ENCODE assay signal across 1 mouse cellular context in the genomic region with DNA sequence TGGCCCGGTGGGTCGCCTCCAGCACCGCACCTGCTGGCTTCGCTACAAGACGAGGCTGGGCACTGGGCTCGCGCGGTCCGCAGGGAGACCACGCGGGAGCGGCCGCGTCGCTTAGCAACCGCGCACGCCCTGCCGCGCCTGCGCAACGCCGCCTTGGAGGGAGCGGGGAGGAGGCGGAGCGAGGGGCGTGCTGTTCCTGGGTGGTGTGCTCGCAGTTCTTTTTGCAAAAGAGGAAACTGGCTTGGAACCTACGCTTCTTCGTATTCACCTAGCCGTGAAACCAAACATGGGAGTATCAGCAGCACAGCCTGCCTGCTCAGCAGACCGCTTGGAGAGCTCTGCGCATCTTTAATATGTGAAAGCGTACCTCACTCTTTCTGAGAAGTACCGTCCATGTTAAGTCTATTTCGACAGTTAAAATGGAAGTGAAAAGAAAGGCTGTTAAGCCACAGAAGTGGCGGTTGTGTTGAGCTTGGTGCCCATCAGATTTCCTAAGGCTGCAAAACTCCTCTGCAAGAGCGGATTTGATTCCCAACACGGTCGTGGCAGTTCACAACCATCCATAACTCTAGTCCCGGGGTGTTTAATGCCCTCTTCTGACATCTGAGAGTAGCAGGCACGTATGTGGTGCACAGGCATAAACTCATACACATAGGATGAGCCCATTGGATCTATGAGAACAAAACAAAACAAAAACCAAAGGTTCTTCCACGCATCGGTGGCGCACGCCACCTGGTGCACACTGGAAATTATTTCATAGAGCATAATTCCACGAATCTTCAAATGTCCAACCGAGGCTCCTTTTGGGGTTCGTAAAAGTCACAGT.
TF ChIP-seq lines count a peak whose summit lies in the region.

Dyrk3 (minus strand) TSS at position 150 of the 826 bp plus-strand sequence.

TF ChIP-seq in CH12.LX, 34 proteins besides CTCF, POLR2A, EP300 and RAD21 (continued from another document):
- TF ChIP-seq MAZ (IDR thresholded peaks at IDR 0.05; ENCODE audit: low read depth, low read length): 0 out of 2 replicates have a peak, but pooled peaks have one; percentile 6
- no peak for TF ChIP-seq USF2 (conservative IDR thresholded peaks at IDR 0.05; ENCODE audit: low read depth, low read length)
- no peak; the same call in 1 of the 2 replicates for TF ChIP-seq MAX (IDR thresholded peaks at IDR 0.05; ENCODE audit: low read length)
- peak; percentile 13; the same call in 1 of the 2 replicates for TF ChIP-seq SMC3 (IDR thresholded peaks at IDR 0.05; ENCODE audit: low read depth, low read length)
- TF ChIP-seq RCOR1 (conservative IDR thresholded peaks at IDR 0.05; ENCODE audit: low read depth, low read length): no peak; the same call in 1 of the 2 replicates
- 0 out of 2 replicates have a peak, but pooled peaks have one; percentile 9 for TF ChIP-seq UBTF (IDR thresholded peaks at IDR 0.05; ENCODE audit: low read depth, low read length)
- no peak for TF ChIP-seq USF1 (IDR thresholded peaks at IDR 0.05; ENCODE audit: low read depth, low read length)
- TF ChIP-seq MEF2A (IDR thresholded peaks at IDR 0.05; ENCODE audit: borderline replicate concordance, low read depth, low read length): no peak
- no peak; the same call in 1 of the 2 replicates for TF ChIP-seq CHD1 (IDR thresholded peaks at IDR 0.05; ENCODE audit: low read depth, low read length)
- peak; percentile 99 for TF ChIP-seq MXI1 (IDR thresholded peaks at IDR 0.05; ENCODE audit: low read depth, low read length)
- TF ChIP-seq POLR2AphosphoS2 (IDR thresholded peaks at IDR 0.05; ENCODE audit: low read depth, low read length): no peak
- peak; percentile 39; the same call in 1 of the 2 replicates for TF ChIP-seq TCF12 (IDR thresholded peaks at IDR 0.05; ENCODE audit: low read depth, low read length)
- TF ChIP-seq PAX5 (IDR thresholded peaks at IDR 0.05; ENCODE audit: low read length): no peak
- TF ChIP-seq BHLHE40 (IDR thresholded peaks at IDR 0.05; ENCODE audit: low read depth, low read length): peak; percentile 73
- peak; percentile 66 for TF ChIP-seq NELFE (IDR thresholded peaks at IDR 0.05; ENCODE audit: low read depth, low read length)
- TF ChIP-seq ZNF384 (IDR thresholded peaks at IDR 0.05; ENCODE audit: low read depth, low read length): no peak
- peak; percentile 69; the same call in 1 of the 2 replicates for TF ChIP-seq TBP (conservative IDR thresholded peaks at IDR 0.05; ENCODE audit: low read depth, low read length)
